Mouse (Mus musculus) heart, embryonic 13.5 days (tissue): ENCODE measurements around the gene Fryl. TPM values are rescaled to one million over a fixed set of nuclear protein-coding genes. Genes with fewer than 3 reads are reported as not detected.

ENCODE experiments used
- ATAC-seq: fragments of 200-750 bp; cut with Nextera tagmentation; 2 replicates; pipeline ENCODE4 v1.8.0; 2017; ENCODE audit warnings: moderate TSS enrichment; ENCODE audit not compliant: insufficient number of reproducible peaks, low FRiP score, low TSS enrichment; ENCODE audit errors: extremely low read depth
- H3K27ac ChIP-seq: fragments of 300-500 bp; sonication (generic); replicated peaks from 2 replicates; pipeline ENCODE4 v1.5.1; 2015; ENCODE audit warnings: moderate library complexity, mild to moderate bottlenecking, inconsistent platforms
- H3K27me3 ChIP-seq: fragments of 300-500 bp; sonication (generic); replicated peaks from 2 replicates; pipeline ENCODE4 v1.6.1; 2015; ENCODE audit warnings: mild to moderate bottlenecking, inconsistent platforms
- H3K36me3 ChIP-seq: fragments of 300-500 bp; sonication (generic); 2 replicates; pipeline ENCODE4 v1.6.1; 2015; ENCODE audit warnings: mild to moderate bottlenecking, inconsistent platforms
- H3K4me1 ChIP-seq: fragments of 300-500 bp; sonication (generic); 2 replicates; pipeline ENCODE4 v1.6.1; 2015; ENCODE audit warnings: inconsistent platforms
- H3K4me2 ChIP-seq: fragments of 300-500 bp; sonication (generic); 2 replicates; pipeline ENCODE4 v1.6.1; 2015; ENCODE audit warnings: inconsistent platforms, mild to moderate bottlenecking, moderate library complexity
- H3K4me3 ChIP-seq: fragments of 300-500 bp; sonication (generic); 2 replicates; pipeline ENCODE4 v1.5.1; 2015; ENCODE audit warnings: moderate library complexity, mild to moderate bottlenecking, inconsistent platforms
- H3K9ac ChIP-seq: fragments of 300-500 bp; sonication (generic); 2 replicates; pipeline ENCODE4 v1.6.1; 2015; ENCODE audit warnings: inconsistent platforms, mild to moderate bottlenecking, moderate library complexity
- H3K9me3 ChIP-seq: fragments of 300-500 bp; sonication (generic); 2 replicates; pipeline ENCODE4 v1.6.1; 2016; ENCODE audit warnings: inconsistent platforms
- WGBS: fragments of 180-500 bp; shearing (Covaris S2); methylation state at CpG from one replicate; pipeline ENCODE4 v1.1.7; 2015; ENCODE audit warnings: mixed read lengths; 5-methylcytosine and 5-hydroxymethylcytosine counted together
- polyA plus RNA-seq: library from polyadenylated mRNA; unstranded; fragments of >200 nt; fragmentation: Nextera tagmentation; extraction: Ambion mirVana; gene quantifications from 2 replicates; pipeline ENCODE4 v1.2.1, GENCODE M21; 2015

The Fryl gene
- polyA plus RNA-seq, 1 experiment from 2014 or later, result 27.3 TPM

DNA sequence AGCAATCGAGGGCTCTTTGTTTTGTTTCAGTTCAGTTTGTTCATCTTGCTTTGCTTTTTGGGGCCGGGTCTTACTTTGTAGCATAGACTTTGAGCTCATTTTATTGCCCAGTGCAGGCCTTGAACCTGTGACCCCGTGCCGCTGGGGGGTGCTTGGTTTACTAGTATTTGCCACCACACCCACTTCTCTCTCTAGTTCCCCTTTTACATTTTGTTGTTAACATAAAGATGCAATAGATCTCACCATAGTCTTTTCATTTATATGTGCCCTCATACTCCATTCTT, 24.1 kb upstream of the Fryl start:
- Histone ChIP-seq H3K9me3 (no peaks in the 10 kb centered on the region), H3K27ac (peak overlapping the region; percentile 74), H3K36me3 (no peaks in the 10 kb centered on the region), H3K4me2 (peak overlapping the region; percentile 9; the same call in 1 of the 2 replicates), H3K4me1 (peaks cover 24% of the 10 kb centered on the region), H3K4me3 (no peak overlapping the region), H3K27me3 (no peaks in the 10 kb centered on the region), H3K9ac (no peak overlapping the region)
- WGBS, result 70% methylated on average over 4 of the region's 4 CpGs
- no peak for ATAC-seq

DNA sequence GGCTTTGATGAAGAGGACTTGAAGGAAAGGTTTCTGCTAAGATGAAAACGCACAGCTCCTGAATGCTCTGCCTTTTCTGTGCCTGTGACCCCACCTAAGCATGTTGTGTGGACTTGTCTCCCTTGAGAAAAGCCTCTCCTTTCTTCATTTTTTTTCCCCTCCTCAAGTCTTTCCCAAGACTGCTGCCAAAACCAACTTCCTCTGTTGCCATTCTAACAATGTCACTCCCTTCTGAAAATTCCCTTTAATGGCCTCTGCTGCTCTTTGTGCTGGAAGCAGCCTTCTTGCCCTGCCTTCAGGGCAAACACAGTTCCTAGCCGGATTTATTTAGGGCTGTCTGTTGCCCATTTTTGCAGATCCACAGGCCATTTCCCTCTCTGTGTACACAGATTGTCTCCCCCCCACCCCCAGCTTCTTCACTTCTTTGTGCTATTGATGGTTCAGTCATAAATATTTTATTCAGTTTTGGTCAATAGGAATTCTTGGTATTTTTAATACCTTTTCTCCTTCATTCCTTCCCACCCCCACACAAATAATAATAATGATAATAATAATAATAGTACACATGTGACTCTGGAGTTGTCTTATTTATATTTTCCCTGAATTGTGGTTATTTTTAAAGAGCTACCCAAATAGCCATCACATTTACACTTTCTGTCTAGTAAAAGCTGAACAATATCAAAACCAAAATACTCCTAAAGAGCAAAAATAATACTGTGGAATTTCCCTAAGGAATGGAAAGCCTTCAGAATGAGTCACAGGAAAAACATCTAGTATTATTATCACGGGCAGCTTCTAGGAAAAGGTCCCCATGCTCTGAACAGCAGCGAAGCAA, 23.5 kb upstream of the Fryl start:
- Histone ChIP-seq H3K27me3 (no peaks in the 10 kb centered on the region), H3K4me3 (no peak overlapping the region), H3K27ac (peak overlapping the region; percentile 83), H3K4me2 (peak overlapping the region; percentile 38), H3K36me3 (no peaks in the 10 kb centered on the region), H3K9me3 (no peaks in the 10 kb centered on the region), H3K4me1 (peaks cover 24% of the 10 kb centered on the region), H3K9ac (peak overlapping the region; percentile 28; the same call in 1 of the 2 replicates)
- WGBS, result 49% methylated on average over 4 of the region's 4 CpGs
- no peak; the same call in 1 of the 2 replicates for ATAC-seq

DNA sequence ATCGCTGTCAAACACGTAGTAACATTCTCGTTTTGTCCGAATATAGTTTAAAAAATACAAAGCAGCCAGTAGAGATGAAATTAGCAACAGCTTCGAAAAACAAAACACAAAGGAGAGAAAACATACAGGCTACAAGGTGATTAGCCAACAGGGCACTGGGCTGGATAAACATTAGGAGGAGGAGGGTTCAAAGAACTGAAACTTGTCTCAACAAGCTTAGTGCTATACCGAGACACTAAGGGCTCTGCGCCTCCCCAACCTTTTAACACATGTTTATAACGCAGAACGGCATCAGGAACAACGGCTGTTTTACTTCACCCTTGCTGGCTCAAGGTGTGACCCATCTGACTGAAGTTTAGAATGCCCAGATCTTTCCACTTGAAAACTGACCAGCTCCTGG, 22.8 kb upstream of the Fryl start:
- Histone ChIP-seq H3K4me3 (no peak overlapping the region), H3K4me2 (peak overlapping the region; percentile 38), H3K36me3 (no peaks in the 10 kb centered on the region), H3K9ac (0 out of 2 replicates have a peak overlapping the region, but pooled peaks have one; percentile 17), H3K9me3 (no peaks in the 10 kb centered on the region), H3K27ac (peak overlapping the region; percentile 83), H3K4me1 (peaks cover 24% of the 10 kb centered on the region), H3K27me3 (no peaks in the 10 kb centered on the region)
- no peak for ATAC-seq
- 48% methylated on average over 10 of the region's 10 CpGs for WGBS

DNA sequence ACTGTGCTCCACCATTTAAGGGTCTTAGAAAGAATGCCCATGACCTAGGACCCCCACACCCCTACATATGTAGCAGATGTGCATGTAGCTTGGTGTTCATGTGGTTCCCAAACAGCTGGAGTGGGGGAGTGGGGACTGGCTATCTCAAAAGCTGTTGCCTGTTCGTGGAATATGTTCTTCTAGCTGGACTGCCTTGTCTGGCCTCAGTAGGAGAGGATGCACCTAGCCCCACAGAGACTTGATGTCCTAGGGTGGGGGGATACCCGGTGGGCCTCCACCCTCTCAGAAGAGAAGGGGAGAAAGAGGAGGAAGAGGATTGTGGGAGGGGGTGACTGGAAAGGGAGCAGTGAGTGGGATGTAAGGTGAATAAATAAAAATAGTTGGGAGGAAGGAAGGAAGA, 18.5 kb upstream of the Fryl start:
- H3K36me3 ChIP-seq, result no peaks in the 10 kb centered on the region
- ATAC-seq, result no peak
- no peaks in the 10 kb centered on the region for H3K9me3 ChIP-seq
- peaks cover 47% of the 10 kb centered on the region for H3K4me1 ChIP-seq
- H3K9ac ChIP-seq, result no peak overlapping the region
- H3K27me3 ChIP-seq, result no peaks in the 10 kb centered on the region
- no peak overlapping the region for H3K4me2 ChIP-seq
- no peak overlapping the region for H3K27ac ChIP-seq
- H3K4me3 ChIP-seq, result no peak overlapping the region
- 64% methylated on average over 2 of the region's 2 CpGs for WGBS

DNA sequence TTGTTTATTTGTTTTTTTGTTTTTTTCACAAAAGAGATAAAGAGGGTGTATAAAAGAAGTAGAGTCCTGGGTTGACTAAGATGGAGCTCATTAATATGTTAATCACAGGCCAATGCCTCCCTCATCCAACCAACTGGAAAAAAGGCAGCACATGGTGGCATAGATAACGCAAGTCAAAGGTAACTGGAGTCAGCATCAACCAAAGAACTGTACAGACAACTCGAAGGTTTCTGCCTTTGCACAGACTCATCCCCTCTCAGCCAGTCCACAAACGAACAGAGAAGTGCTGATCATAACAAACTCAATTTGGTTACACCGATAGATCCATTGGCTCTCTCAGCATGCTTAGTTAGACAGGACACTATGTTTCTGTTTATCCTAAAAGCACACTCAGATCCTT, 16.8 kb upstream of the Fryl start:
- Histone ChIP-seq H3K27me3 (no peaks in the 10 kb centered on the region), H3K4me3 (no peak overlapping the region), H3K36me3 (no peaks in the 10 kb centered on the region), H3K4me1 (peaks cover 36% of the 10 kb centered on the region), H3K4me2 (no peak overlapping the region), H3K9ac (no peak overlapping the region), H3K9me3 (no peaks in the 10 kb centered on the region), H3K27ac (no peak overlapping the region)
- no peak for ATAC-seq
- WGBS, result 76% methylated on average over 4 of the region's 4 CpGs

DNA sequence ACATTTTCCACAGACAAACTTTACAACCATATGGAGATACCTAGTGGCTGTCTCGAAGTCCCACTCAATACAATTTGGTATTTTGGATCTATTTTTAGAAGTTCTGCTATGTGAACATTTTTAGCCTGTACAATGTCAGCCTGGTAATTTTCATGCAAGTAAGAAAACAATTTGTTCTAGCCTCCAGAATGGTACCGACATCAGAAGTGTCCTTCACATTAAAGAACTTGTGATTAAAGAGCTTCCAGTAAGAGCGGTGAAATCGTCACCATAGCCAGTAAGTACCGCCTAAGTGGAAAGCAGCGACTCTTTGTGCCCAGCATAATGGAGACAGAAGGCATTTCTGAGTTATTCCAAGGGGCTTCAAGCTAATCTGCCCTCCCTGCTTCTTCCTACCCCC, 14.2 kb upstream of the Fryl start:
- WGBS, result 31% methylated on average over 6 of the region's 6 CpGs

DNA sequence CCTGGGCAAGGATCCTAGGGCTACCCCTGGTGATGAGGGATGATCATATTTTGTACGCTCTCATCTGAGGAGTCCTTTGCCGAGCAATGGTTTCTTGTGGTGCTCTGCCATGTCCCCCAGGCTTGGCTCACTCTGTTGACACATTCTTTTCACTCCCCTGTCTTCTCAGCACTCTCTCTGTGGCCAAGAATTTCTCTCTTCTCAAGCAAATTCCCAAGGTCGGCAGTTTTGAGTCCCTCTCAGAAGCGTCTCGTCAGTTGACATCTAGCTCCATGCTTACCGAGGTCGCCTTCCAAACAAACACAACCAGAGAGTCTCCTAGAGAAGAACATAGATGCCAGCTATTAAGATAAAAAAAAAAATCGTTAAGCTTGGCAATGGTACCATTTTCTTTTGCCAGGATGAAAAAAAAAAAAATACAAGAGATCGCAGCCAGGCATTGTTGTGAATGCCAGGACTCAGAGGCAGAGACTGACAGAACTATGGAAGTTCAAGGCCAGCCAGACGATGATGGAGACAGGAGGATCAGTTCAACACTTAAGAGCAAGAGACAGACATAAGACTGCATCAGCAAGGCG, 12.3 kb upstream of the Fryl start:
- WGBS, result 58% methylated on average over 11 of the region's 11 CpGs
- Histone ChIP-seq H3K36me3 (no peaks in the 10 kb centered on the region), H3K27ac (no peak overlapping the region), H3K4me3 (no peak overlapping the region), H3K4me2 (no peak overlapping the region), H3K9me3 (no peaks in the 10 kb centered on the region), H3K9ac (no peak overlapping the region), H3K4me1 (peaks cover 43% of the 10 kb centered on the region), H3K27me3 (no peaks in the 10 kb centered on the region)
- ATAC-seq, result no peak

More for the DNA sequence above, 14.2 kb upstream of the Fryl start:
- H3K9ac ChIP-seq, result no peak overlapping the region; the same call in 1 of the 2 replicates
- no peaks in the 10 kb centered on the region for H3K36me3 ChIP-seq
- H3K4me1 ChIP-seq, result peaks cover 36% of the 10 kb centered on the region
- no peaks in the 10 kb centered on the region for H3K9me3 ChIP-seq
- H3K4me3 ChIP-seq, result no peak overlapping the region
- peak overlapping the region; percentile 46 for H3K4me2 ChIP-seq
- ATAC-seq, result no peak
- H3K27me3 ChIP-seq, result no peaks in the 10 kb centered on the region
- peak overlapping the region; percentile 78 for H3K27ac ChIP-seq

DNA sequence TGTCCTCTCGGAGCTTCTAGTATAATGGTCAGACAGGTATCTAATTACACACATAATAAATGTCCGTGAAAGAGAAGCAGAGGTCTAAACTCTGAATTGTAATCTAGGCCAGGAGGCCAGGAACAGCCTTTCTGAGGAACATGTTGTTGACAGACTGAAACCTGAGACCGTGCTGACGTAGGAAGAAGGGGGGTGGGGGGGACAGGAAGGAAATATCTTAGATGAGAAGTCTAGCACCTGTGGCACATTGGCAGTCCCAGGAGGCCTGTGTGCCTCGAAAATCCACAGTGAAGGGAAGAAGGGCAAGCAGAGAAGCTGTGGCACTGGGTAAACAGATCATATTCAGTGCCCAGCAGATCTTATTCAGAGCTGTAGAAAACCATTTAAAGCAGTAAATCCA, 9.0 kb upstream of the Fryl start:
- ATAC-seq, result no peak
- Histone ChIP-seq H3K4me2 (no peak overlapping the region), H3K9me3 (no peaks in the 10 kb centered on the region), H3K9ac (no peak overlapping the region), H3K36me3 (no peaks in the 10 kb centered on the region), H3K4me3 (no peak overlapping the region), H3K4me1 (peaks cover 16% of the 10 kb centered on the region), H3K27me3 (no peaks in the 10 kb centered on the region), H3K27ac (0 out of 2 replicates have a peak overlapping the region, but pooled peaks have one; percentile 12)
- WGBS, result 31% methylated on average over 5 of the region's 5 CpGs

DNA sequence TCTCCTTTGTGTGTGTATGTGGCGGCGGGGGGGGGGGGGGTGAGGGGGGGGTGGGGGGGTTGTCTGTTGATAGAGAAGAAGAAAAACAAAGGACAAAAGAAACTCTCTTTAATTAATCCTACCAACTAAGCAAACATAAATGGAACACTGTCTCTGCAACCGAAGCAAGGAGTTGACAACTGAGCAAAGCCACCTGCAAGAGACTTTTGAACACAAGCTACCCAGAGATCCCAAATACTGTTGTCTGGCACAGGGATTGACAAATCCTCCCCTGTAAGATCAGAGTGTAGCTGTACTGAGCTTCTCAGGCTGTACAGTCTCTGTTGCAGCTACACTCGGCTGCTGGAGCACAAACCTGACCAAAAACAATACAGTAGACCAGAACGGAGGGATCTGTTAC, 7.7 kb upstream of the Fryl start:
- no peaks in the 10 kb centered on the region for H3K36me3 ChIP-seq
- ATAC-seq, result no peak
- peaks cover 12% of the 10 kb centered on the region for H3K4me1 ChIP-seq
- no peak overlapping the region for H3K4me3 ChIP-seq
- H3K27ac ChIP-seq, result no peak overlapping the region
- H3K9ac ChIP-seq, result no peak overlapping the region
- no peak overlapping the region for H3K4me2 ChIP-seq
- H3K9me3 ChIP-seq, result no peaks in the 10 kb centered on the region
- no peaks in the 10 kb centered on the region for H3K27me3 ChIP-seq
- 77% methylated on average over 3 of the region's 5 CpGs for WGBS

DNA sequence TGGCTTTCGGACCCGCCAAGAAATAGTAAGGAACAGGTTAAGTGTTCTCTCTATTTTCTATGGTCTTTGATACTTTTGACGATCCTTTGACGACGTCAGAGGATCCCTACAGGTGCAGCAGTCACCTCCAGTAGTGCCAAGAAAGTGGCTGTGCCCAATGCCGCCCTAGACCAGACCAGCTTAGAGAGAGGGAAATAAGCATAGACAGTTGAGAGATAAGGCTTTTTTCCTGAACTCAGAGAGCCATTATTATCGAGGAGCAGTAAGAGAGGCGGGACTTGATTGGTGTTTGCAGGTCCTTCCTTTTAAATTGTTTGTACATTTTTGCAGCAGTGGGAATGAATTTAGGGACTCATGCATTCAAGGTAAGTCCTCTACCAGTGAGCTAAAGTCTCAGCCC, 1.3 kb upstream of the Fryl start:
- peak overlapping the region; percentile 76; the same call in 1 of the 2 replicates for H3K27ac ChIP-seq
- H3K36me3 ChIP-seq, result no peaks in the 10 kb centered on the region
- no peak for ATAC-seq
- H3K4me3 ChIP-seq, result peak overlapping the region; percentile 99
- H3K9me3 ChIP-seq, result no peaks in the 10 kb centered on the region
- H3K4me2 ChIP-seq, result peak overlapping the region; percentile 84
- WGBS, result 42% methylated on average over 8 of the region's 8 CpGs
- peak overlapping the region; percentile 79 for H3K9ac ChIP-seq
- no peaks in the 10 kb centered on the region for H3K27me3 ChIP-seq
- H3K4me1 ChIP-seq, result peaks cover 29% of the 10 kb centered on the region

DNA sequence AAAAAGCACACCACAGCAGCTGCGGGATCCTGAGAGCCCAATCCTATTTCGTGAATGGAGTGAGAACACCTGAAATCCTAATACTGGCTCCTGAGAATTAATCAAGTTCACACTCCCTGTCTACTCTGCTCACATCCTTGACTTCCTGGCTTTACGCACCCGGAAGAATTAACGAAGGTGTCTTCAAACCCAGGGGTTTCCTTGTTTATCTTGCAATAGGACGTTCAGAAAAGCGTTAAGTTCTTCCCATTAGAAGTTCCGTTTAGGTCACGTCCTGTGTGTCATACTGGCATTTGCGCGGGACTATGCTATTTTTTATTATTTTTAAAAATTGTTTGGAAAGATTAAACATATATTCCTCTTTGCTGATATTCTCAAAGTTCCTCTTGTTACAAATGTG, 677 bp upstream of the Fryl start:
- Histone ChIP-seq H3K4me1 (peaks cover 35% of the 10 kb centered on the region), H3K36me3 (no peaks in the 10 kb centered on the region), H3K9ac (peak overlapping the region; percentile 79), H3K27me3 (no peaks in the 10 kb centered on the region), H3K9me3 (no peaks in the 10 kb centered on the region), H3K4me3 (peak overlapping the region; percentile 99), H3K4me2 (peak overlapping the region; percentile 84), H3K27ac (peak overlapping the region; percentile 76)
- WGBS, result 1% methylated on average over 11 of the region's 11 CpGs
- ATAC-seq, result no peak
